Mouse (Mus musculus) regulatory T cell (primary cell): ENCODE results near the gene Oit1.

Experiments
- in situ Hi-C: fragments of 300-600 bp; cut with MboI, MseI; formaldehyde crosslinking; loops from one replicate; pipeline ENCODE4 v1.15.1; 2025; ENCODE audit warnings: high pct_unique_total_duplicates

The Oit1 gene

DNA sequence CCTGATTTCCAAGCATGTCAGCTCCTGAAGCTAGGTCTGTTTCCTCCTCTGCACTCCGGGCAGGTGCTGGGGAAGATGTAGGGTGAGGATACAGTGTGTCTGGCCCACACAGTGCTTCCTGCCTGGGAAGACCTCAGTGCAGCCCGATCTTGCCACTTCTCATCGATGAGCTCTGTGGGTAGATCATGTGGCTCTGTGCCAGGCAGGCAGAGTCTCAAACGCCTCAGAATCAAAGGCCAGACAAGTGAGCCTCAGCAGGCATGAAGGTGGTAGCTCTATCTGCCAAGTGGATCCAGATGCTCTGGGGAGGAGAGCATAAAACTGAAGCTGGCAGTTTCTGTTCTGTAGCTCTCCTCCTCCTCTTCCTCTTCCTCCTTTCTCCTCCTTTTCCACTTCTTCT, 38.3 kb downstream of the Oit1 start:
- in situ Hi-C loops = loop anchor here (25.0 kb wide), 1 partner anchor 378 kb away; the partner anchor contains the start of gene Gm45521

DNA sequence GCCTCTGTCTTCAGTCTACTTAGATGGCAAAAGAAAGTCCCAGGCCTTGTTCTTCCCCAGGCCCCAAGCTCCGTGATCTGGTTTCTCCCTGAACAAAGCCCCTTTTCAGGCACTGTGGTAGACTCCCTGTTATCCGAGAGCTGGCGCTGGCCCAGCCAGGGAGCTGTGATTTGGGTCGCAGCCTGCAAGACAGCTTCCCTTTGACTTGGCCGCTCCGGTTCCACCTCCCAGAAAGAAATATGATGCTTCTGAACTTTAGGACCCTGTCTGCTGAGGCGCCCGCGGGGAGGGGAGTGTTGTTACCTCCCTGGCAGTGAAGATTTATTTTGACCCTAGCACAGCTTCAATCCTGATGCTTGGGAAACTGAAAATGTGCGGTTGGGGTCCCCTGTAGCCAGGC, 42.6 kb downstream of the Oit1 start:
- in situ Hi-C loops = loop anchor here (25.0 kb wide), 1 partner anchor 374 kb away; the partner anchor contains the start of gene Gm45521

DNA sequence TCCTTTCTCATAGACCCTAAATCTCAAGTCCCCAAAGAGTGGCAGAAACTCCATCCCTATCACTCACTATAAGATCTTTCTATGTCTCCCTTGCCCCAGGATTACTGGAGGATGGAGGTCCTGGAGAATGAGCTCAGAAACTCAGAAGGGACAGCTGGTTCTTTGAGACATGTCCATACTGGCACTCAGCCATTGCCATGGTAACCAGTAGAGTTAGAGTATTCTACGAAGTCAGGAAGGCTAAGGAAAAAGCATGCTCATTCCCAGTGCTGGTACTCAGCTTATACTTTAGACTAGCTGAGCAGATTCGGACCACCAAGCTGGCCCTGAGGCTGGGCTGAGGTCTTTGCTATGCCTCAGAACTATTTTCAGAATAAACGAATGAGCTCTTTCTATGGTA, 44.0 kb downstream of the Oit1 start:
- in situ Hi-C loops = loop anchor here (25.0 kb wide), 1 partner anchor 372 kb away; the partner anchor contains the start of gene Gm45521

DNA sequence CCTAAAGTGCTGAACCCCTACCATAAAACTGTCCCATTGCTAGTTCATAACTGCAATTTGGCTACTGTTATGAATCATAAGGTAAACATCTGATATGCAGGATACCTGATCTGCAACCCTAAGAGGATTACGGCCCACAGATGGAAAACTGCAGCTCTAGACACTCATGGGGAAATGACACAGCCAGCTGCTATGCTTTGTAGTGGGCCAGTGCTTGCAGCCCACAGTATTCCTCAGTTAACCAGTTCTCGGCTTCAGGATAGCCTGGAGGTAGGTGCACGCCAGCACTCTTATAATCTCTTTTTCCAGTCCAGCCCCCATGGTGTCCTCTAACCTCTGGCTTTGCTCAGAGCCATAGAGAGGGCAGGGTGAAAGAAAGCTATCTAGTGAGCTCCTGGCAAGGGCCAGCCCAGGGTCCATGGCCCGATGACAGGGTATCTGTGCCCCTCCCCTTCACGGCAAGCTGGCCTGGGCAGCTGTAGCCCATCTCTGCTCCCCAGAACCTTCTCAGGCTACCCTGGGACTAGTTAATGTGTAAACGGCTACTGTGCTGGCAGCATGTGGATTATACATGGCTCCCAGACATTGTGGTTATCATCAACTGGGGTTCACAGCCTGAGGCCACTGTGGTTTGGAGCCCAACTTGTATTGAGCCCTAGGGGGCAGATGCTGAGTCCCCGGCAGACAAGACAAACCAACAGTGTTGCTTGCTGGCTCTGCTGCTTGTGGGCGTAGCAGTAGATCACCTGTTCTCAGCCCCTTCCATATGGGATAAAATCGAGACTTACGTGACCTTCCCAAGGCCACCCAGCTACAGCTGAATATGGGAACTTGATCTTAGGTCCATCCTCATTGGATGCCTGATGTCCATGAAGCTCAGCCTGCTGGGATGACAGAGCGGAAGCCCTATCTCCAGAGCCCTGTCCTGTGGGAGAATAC, 46.0 kb downstream of the Oit1 start:
- in situ Hi-C loops = loop anchor here (25.0 kb wide), 1 partner anchor 370 kb away; the partner anchor contains the start of gene Gm45521

DNA sequence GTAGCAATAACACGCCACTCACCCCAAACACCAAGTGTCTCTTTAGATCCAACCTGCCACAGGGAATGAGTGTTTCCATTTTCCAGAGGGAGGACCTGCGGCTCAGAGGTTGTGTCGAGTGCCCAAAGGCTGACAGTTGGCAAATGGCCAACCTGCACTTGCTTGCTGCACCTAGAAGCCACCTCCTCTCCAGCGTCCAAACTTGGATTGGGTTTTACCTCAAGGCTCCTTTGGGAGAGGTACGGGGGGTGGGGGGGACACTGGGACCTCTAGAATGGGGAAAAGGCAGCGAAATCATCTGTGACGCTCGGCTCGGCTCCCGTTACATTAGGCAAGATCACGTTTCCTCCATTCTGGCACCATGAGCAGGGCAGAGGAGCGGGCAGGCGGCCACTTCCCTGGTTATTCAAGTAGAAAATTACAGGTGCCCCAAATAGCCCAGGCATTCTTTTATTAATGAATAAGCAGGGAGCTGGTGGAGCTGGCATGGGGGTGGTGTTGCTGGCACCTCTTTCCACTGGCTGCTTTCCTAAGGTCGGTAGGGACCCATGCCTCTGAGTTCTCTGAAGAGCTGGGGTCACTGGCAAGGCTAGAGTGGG, 47.1 kb downstream of the Oit1 start:
- in situ Hi-C loops = loop anchor here (25.0 kb wide), 1 partner anchor 369 kb away; the partner anchor contains the start of gene Gm45521

DNA sequence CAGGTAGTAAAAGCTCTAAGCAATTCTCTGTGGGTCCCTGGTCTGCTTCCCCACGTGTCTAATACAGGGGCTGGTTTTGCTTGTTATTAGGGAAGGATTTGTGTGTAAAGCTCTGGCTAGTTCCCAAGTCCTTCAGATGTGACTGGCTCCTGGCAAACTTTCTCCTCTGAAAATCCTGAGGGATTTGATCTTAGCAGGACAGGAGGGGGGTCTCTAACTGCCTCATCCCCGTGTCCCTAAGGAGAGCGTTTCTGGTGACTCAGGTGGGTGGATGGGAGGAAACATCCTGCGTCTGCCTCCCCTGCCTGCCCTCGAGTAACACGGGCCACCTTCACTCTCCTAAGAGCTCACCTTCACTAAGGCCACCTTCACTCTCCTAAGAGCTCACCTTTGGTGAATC, 48.2 kb downstream of the Oit1 start:
- in situ Hi-C loops = loop anchor here (25.0 kb wide), 1 partner anchor 368 kb away; the partner anchor contains the start of gene Gm45521

DNA sequence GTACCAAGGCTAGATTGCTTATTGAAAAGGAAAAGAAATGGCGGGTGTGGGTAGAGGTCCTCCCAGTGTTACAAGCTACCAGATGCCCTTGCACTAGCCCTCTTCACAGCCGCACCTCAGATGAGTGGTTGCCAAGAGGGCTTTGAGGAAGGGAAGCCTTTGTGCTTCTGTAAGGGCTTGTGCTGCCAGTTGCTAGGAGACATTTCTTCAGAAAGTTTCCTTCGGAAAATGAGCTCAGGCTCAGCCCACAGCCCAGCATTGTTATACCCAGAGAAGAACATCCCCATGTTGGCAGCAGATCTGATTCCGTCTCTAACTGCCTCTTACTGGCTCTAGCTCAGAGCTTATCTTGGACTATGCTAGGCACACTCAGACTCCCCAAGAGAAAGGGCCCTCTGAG, 49.0 kb downstream of the Oit1 start:
- in situ Hi-C loops = loop anchor here (25.0 kb wide), 1 partner anchor 367 kb away; the partner anchor contains the start of gene Gm45521

DNA sequence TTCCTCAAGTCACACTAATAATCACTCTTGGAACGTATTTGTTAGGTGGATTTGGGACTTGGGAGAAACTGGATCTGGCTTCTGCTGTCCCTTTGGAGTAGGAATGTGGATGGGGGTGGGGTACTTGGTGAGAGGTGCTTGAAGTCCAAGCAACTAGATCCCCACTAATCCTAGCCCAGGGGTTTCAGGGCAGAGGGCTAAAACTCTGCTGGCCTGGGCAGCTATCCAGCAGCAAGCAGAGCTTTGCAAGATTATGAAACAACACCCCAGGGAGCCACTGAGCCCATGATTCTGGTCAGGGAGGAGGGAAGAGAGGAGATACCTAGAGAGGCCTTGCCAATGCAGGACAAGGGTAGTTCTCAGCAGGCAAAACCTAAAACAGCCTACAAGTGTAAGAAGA, 51.2 kb downstream of the Oit1 start:
- in situ Hi-C loops = loop anchor here (25.0 kb wide), 1 partner anchor 365 kb away; the partner anchor contains the start of gene Gm45521

DNA sequence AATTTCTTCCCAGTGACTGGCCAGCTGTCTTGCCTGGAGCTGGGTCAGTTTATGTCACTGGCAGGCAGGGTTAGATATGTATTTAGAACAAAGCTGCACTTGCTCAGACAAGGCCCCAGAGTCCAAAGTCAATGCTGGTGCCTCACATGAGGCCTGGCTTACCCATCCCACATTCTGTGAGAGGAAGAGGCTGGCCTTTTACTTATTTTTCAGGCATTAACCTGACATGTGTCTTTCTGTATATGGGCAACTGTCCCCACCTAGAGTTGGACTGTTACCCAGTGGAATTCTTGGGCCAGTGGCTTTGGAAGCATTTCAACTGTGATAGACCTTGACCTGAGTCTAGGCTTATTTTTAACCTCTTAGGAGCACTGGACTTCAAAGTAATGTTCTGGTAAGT, 51.6 kb downstream of the Oit1 start:
- in situ Hi-C loops = loop anchor here (25.0 kb wide), 1 partner anchor 365 kb away; the partner anchor contains the start of gene Gm45521

DNA sequence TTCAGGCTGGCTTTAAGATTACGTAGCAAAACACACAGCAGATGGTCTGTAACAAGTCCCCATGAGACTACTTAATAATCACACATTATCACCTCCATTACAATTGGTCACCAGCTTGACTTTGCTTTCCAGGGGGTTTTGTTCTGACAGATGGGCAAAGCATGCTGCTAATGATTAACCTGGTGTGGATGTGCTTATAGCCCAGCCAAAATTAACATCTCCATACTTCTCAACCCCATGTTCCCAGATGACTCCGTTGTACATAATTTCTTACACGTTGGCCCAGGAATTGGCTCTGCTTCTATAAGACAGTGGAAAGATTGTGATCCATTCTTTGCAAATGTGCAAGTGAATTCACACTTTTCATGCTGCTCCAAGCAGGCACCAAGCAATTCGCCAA, 52.8 kb downstream of the Oit1 start:
- in situ Hi-C loops = loop anchor here (25.0 kb wide), 1 partner anchor 363 kb away; the partner anchor contains the start of gene Gm45521

DNA sequence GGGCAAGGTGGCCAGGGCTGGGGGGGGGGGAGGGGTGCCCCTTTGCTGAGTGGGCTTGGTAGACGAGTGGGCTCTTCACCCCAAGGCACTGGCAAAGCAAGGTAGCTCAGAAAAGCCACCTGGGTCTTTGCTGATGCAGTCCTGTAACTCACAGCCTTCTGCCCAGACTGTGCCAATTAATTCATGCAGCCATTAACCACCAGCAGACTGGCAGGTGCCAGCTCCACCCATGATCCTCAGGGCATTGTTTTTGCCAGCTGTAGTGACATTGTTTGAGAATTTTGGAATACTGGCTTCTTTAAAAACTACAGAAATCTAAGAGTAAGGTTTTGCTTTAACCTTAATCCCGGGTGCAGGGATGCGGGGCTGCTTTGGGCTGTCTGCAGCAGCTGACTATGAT, 58.0 kb downstream of the Oit1 start:
- in situ Hi-C loops = no loop called here

DNA sequence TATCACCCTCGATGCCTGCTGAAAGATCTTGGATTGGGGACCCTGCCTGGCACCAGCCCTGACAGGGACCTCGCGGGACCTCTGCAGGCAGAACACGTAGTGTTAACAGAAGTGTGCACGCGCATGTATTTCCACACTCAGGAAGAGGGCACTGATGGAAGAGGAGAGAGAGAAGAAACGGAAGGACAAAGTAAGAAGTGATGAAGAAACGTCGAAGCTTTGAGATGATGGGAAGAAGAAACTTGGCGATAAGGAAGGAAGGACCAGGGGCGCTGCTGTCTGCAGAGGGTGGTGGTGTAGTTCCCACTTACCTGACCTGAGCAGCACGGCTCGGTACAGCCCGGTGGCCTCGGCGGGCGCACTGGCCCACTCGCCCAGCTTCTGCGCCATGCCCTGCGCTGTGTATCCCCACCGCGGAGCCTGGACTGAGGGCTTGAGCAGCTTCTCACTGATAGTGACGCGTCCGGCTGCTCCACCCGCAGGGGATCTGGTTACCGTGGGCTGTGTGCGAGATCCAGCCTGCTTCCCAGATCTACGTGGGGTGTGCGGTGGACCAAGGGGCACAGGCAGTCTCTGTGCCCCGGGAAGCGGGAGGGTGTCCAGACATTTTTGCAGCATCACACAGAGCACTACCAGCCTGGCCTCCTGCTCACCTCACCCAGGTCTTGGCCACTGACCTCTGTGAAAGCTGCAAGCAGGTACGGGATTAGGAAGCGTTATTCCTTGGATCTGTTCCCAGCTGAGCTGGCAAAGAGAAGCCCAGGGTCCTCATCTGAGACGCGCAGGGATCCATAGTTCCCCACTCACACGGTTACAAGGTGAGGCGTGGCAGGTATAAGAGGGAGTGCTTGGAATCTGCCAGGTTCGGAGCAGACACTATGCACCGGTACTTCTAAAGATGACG, 61.1 kb downstream of the Oit1 start, which contains the start of gene Fam107a:
Fam107a (minus strand) TSS at position 830 of the 904 bp plus-strand sequence.
- in situ Hi-C loops = no loop called here

DNA sequence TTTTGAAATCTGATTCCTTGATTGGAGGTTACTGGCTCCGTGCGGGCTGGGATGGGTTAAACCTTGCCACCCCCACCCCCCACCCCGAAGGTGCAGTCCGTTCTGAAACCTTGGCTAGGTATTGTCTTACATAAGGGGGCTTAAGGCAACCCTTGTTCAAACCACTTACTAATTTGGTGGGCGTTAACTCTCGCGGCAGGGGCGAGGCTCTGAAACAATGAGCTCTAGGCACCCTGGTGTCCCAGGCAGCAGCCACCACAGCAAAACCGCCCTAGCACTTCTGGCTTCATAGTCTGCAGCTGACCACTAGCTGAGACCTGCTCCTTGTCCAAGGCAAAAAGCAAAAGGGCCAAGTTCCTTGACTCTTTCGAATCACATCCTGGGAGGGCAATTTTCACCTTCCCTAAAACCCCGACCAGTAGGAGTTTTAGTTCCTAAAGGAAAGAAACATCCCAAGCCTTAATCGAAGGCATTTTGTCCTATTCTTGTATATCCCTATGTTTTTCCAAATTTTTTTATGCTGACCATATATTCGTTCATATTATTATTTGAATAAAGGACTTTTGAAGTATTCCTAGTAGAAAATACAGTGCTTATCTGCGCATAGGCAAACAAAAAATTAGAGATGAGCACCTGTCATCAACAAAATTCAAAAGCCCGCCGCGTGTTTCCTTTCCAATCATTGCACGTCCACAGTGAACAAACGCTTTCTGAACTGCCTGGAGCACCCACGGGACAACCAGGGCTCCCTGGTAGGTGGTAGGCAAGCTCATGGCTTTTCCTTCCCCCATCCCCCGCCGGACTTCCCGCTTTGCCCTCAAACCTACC, 62.0 kb downstream of the Oit1 start:
- in situ Hi-C loops = no loop called here

DNA sequence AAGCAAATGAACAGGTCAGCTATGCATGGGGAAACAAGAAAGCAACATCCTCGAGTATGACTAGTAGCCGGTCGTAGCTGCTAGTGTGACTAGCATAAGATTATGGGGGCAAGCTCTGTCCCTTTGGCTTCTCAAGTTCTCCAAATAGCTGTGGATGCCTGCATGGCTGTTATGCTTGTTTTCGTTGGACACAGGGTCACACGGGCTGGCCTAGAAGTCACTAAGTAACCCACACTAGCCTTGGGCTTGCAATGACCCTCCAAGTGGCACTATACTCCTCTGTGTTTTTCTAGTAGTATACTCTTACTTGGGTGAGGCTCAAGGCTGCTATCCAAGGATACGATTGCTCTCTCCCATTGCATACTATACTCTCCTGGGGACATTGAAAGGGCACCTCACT, 63.4 kb downstream of the Oit1 start:
- in situ Hi-C loops = no loop called here

DNA sequence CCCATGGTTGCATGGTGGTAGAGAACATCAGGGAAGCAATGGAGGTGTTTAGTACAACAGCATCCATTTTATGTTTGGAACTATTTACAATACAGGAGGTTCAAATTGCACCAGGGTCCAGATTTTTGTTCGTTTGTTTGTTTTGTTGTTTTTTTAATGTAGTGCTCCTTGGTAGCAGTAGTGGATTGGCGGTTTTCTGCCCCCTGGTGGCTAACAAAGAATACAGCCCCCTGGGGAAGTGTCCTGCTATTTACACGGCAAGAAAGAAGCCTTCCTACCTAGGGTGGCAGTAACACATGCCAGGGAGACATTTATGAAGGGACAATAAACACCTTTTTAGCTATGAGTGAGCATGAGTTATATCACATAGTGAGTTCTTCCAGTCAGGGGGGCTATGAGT, 64.0 kb downstream of the Oit1 start:
- in situ Hi-C loops = no loop called here

DNA sequence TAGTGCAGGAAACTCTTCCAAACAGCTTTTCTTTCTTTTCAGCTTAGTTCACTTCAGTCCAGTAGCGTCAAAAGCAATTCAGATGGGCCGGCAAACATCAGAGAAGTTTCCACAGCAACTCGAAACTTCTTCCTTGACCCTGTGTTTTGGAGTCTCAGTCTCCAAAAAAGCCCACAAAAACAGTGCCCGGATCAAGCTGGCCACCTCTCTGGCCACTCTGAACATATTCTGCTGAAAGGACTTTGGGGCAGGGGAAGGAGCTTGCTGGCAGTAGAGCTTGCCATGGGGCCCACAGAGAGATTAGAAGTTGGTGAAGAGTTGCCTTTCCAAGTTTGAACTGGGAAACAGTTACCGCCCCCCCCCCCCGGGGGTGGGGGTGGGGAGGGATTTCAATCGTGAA, 64.7 kb downstream of the Oit1 start:
- in situ Hi-C loops = no loop called here

DNA sequence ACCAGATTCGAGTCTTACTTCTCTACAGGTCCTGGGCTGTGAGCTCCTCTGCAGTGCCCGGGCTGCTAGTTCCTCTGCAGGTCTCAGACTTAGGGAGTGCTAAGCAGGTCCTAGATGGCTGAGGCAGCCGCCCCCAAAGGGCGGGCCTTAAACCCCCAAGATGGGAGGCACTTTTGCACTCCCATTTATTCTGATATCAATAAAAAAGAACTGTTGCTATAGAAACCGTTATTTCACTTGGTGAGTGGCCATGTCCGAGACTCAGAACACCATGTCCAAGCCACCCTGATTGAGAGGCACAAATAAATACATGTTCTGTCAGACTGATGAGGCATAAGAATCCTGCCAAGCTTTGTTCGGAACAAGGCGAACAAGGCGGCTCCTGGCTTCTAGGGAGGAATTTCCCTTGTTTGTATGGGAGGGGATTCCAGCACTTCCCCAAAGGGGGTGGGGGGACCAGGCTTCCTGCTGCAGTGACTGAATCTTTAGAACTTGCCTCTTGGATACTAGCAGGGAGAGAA, 68.9 kb downstream of the Oit1 start:
- in situ Hi-C loops = no loop called here

DNA sequence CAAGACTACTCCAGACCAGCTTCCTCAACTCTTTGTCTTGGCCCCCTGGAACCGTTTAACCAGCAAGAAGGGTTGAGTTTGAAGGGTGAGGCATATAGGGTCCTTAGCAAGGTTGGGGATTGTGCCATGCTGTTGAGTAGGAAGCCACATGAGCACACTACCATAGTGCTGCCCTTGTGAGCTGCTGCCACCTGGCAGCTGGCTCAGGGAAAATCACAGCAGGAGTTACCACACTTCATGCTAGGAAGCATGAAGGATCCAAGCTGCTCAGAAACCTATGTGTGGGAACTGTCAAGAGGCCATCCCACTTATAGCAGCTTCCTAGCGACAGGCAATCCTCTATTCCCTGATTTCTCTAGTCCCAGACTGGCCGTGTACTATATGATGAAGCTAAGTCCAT, 69.9 kb downstream of the Oit1 start:
- in situ Hi-C loops = no loop called here

DNA sequence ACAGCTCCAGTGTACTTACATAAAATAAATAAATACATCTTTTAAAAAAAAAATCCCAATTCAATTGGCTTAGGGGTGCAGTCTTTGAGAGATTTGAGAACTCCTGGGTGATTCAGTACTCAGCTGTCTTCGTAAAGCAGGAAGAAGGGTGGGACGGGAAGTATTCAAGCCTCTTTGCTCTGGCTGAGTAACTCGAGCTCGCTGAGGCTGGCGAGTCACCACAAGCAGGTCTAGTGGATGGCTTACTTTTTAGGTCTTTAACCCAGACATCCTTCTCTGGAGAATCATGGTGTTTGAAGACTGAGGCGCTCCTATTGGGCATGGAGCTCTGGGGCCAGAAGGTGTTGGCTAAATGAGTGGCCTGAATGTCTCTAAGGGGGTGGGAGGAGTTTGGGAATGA, 71.7 kb downstream of the Oit1 start:
- in situ Hi-C loops = no loop called here

DNA sequence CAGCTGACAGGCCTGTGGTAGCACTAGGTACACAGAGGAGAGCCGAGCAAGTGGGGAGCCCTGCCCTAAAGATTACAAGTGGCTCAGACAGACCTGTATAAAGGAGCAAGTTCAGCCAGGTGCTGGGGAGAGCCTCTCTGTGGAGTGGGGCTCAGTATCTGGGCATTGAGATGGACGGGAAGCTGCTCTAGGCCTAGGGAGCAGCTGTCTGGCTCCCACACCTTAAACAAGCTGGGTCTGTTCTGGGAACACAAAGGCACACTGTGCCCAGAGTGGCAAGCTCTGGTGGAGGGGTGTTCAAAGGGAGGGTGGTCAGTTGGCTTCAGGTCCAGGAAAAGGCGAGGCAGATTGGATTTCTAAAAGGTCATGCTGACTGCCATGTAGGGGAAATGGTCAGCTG, 73.5 kb downstream of the Oit1 start:
- in situ Hi-C loops = no loop called here
